Mouse (Mus musculus) liver, embryonic 14.5 days (tissue): Measurements from ENCODE around the gene Pth1r. TPM values are rescaled to one million over a fixed set of nuclear protein-coding genes. Genes with fewer than 3 reads are reported as not detected.

Source experiments
- ATAC-seq: fragments of 200-750 bp; cut with Nextera tagmentation; 2 replicates; pipeline ENCODE4 v1.8.0; 2017; ENCODE audit warnings: moderate number of reproducible peaks, mild to moderate bottlenecking, moderate library complexity; ENCODE audit not compliant: insufficient read depth
- DNase-seq, 3 experiments: peaks; one replicate each; pipeline ENCODE4 v3.0.0-alpha.2; 2012 to 2013; ENCODE audit warnings: low read depth in 3 of 3, low spot score in 3 of 3
- H3K27ac ChIP-seq: fragments of 300-500 bp; sonication (generic); 2 replicates; pipeline ENCODE4 v1.5.1; 2014; ENCODE audit warnings: moderate library complexity, mild to moderate bottlenecking, control low read depth, inconsistent platforms
- H3K27me3 ChIP-seq: fragments of 300-500 bp; sonication (generic); 2 replicates; pipeline ENCODE4 v1.6.1; 2014; ENCODE audit warnings: mild to moderate bottlenecking, low read length, moderate library complexity; ENCODE audit not compliant: control insufficient read depth, insufficient read depth
- H3K36me3 ChIP-seq: fragments of 300-500 bp; sonication (generic); replicated peaks from 2 replicates; pipeline ENCODE4 v1.6.1; 2014; ENCODE audit warnings: low read depth; ENCODE audit not compliant: control insufficient read depth, insufficient read depth
- H3K4me1 ChIP-seq, 2 experiments: fragments of 200-500 bp in 1 of 2; fragments of 300-500 bp in 1 of 2; sonication (generic) in 1 of 2; replicated peaks; 2 replicates each; pipeline ENCODE4 v1.6.1; 2012 to 2014; ENCODE audit warnings: antibody characterized with exemption in 1 of 2, inconsistent platforms in 1 of 2, low read length in 1 of 2; ENCODE audit not compliant: control insufficient read depth in 2 of 2, insufficient read depth in 2 of 2
- H3K4me2 ChIP-seq: fragments of 300-500 bp; sonication (generic); 2 replicates; pipeline ENCODE4 v1.6.1; 2014; ENCODE audit warnings: low read depth, mild to moderate bottlenecking, control low read depth, moderate library complexity
- H3K4me3 ChIP-seq, 2 experiments: fragments of 200-500 bp in 1 of 2; fragments of 300-500 bp in 1 of 2; sonication (generic) in 1 of 2; 2 replicates each; pipeline ENCODE4 v1.5.1; 2012 to 2014; ENCODE audit warnings: low read depth in 2 of 2, low read length in 2 of 2, mild to moderate bottlenecking in 2 of 2, control low read depth in 1 of 2, inconsistent platforms in 1 of 2, moderate library complexity in 1 of 2; ENCODE audit not compliant: insufficient read depth in 1 of 2
- H3K9ac ChIP-seq: fragments of 300-500 bp; sonication (generic); replicated peaks from 2 replicates; pipeline ENCODE4 v1.6.1; 2014; ENCODE audit warnings: mild to moderate bottlenecking, control low read depth, moderate library complexity
- H3K9me3 ChIP-seq: fragments of 300-500 bp; sonication (generic); 2 replicates; pipeline ENCODE4 v1.6.1; 2016; ENCODE audit warnings: low read length, mixed read lengths; ENCODE audit not compliant: control insufficient read depth
- CTCF ChIP-seq: IDR thresholded peaks from 2 replicates; pipeline ENCODE4 v1.5.1; 2016; ENCODE audit warnings: antibody characterized with exemption, low read depth, control low read depth
- EP300 ChIP-seq: IDR thresholded peaks from 2 replicates; pipeline ENCODE4 v1.6.1; 2016; ENCODE audit warnings: antibody characterized with exemption, low read depth
- WGBS: fragments of 180-500 bp; shearing (Covaris S2); extraction: QIAGEN DNeasy Blood & Tissue Kit; methylation state at CpG from one replicate; pipeline ENCODE4 v1.1.7; 2014; ENCODE audit not compliant: insufficient replicate concordance; 5-methylcytosine and 5-hydroxymethylcytosine counted together
- polyA plus RNA-seq, 2 experiments: library from polyadenylated mRNA; depleted of rRNA in 1 of 2; stranded (reverse) in 1 of 2; unstranded in 1 of 2; fragments of >200 nt; fragmentation: Nextera tagmentation in 1 of 2; extraction: Ambion mirVana in 1 of 2; gene quantifications; 2 replicates each; pipeline versions ENCODE4 v1.2.1 to v1.2.3; 2012 to 2014

Pth1r gene
- polyA plus RNA-seq, 2 experiments, result 2.0 to 3.4 TPM

DNA sequence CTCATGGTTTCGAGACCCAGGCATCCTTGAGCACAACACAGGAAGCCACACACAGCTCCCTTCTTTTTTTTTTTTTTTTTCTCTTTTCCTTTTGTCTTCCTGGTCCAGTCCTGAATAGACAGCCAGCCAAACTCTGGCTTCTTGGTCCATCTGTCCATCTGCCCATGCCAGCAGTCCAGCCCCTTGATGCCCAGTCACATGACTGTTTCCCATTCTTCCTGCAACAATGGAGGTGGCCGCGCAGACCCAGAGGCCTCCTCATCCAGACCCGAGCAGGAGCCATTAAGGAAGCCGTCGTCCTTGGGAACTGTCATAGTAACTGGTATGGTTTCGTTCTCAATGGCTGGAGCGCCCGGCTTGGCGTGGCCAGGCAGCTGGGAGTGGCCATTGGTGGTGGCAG is 24.9 kb downstream of the Pth1r start:
- H3K27ac ChIP-seq, result no peak overlapping the region
- no peak for DNase-seq
- H3K4me3 ChIP-seq, result no peak overlapping the region
- no peak overlapping the region for H3K4me2 ChIP-seq
- H3K9ac ChIP-seq, result no peak overlapping the region
- no peak for TF ChIP-seq EP300
- no peak for TF ChIP-seq CTCF
- H3K36me3 ChIP-seq, result no peaks in the 10 kb centered on the region
- 67% methylated on average over 10 of the region's 10 CpGs for WGBS
- no peak for ATAC-seq
- H3K27me3 ChIP-seq, result peaks cover 10% of the 10 kb centered on the region
- no peaks in the 10 kb centered on the region for H3K9me3 ChIP-seq
- H3K4me1 ChIP-seq, result no peaks in the 10 kb centered on the region

DNA sequence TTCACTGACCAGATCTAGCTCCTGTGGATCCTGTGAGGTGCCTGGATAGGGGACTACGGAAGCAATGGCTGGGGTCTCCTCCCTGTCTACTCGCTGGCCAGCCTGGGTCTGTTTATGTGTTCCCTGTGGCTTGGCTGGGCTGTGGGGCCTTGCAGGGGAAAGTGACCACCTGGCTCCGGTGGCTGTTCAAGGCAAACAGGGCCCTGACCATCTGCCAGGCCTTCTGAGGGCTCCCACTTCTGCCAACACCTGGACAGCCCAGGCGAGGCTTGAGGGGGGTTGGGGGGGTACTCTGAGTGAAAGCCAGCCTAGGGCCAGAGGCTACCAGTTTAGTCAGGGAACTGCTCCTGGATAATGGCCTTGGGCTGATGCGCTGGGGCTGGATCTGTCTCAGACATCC is 27.0 kb downstream of the Pth1r start:
- Histone ChIP-seq H3K4me2 (no peak overlapping the region), H3K9me3 (no peaks in the 10 kb centered on the region), H3K27me3 (no peaks in the 10 kb centered on the region), H3K4me3 (no peak overlapping the region), H3K4me1 (no peaks in the 10 kb centered on the region), H3K9ac (no peak overlapping the region), H3K27ac (no peak overlapping the region), H3K36me3 (no peaks in the 10 kb centered on the region; the same call in 1 of the 2 replicates)
- ATAC-seq, result no peak
- no peak for TF ChIP-seq CTCF
- TF ChIP-seq EP300, result no peak
- DNase-seq, result no peak
- 54% methylated on average over 5 of the region's 5 CpGs for WGBS

DNA sequence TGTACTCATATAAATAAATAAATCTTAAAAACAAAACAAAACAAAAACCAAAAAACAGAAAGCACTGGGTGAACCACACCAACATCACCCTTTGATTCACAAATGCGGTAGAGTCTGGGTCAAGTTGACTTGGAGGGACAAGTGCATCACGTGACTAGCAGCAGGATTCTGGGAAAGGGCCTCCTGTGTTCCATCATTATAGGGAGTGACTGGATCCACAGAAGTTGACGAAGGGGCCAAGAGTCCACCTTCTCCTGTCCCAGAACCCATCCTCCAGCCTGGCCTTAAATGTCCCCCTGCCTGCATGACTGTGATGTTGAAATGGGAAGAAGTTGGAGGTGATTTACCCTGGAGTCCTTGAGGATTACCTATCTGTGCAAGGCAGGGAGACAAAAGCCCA is 28.1 kb downstream of the Pth1r start:
- H3K9ac ChIP-seq, result no peak overlapping the region
- no peak for DNase-seq
- H3K36me3 ChIP-seq, result no peaks in the 10 kb centered on the region; the same call in 1 of the 2 replicates
- 70% methylated on average over 3 of the region's 3 CpGs for WGBS
- TF ChIP-seq CTCF, result no peak
- TF ChIP-seq EP300, result no peak
- no peaks in the 10 kb centered on the region for H3K4me1 ChIP-seq
- H3K27me3 ChIP-seq, result no peaks in the 10 kb centered on the region
- no peak overlapping the region for H3K4me3 ChIP-seq
- H3K9me3 ChIP-seq, result no peaks in the 10 kb centered on the region
- H3K27ac ChIP-seq, result no peak overlapping the region
- no peak overlapping the region for H3K4me2 ChIP-seq
- ATAC-seq, result no peak

DNA sequence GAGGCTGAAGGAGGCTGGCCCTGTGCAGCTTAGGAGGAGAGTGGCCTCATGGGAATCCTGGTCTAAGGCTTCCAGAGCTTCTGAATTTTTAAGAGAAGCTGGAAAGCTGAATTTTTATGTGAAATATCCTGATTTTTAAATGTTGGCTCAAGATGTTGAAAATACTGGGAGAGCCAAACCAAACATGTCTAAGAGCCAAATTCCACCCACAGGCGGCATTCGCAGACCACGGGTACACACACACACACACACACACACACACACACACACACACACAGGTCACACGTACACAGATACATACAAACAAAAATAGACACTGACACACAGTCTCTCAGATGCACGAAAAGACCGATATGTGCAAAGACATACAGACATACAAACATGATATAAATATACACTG is 28.9 kb downstream of the Pth1r start:
- H3K4me2 ChIP-seq, result no peak overlapping the region
- no peak overlapping the region for H3K9ac ChIP-seq
- no peaks in the 10 kb centered on the region for H3K27me3 ChIP-seq
- no peaks in the 10 kb centered on the region for H3K9me3 ChIP-seq
- H3K4me1 ChIP-seq, result no peaks in the 10 kb centered on the region
- no peak for DNase-seq
- no peak overlapping the region for H3K4me3 ChIP-seq
- no peak for TF ChIP-seq CTCF
- TF ChIP-seq EP300, result no peak
- H3K27ac ChIP-seq, result no peak overlapping the region
- H3K36me3 ChIP-seq, result no peaks in the 10 kb centered on the region; the same call in 1 of the 2 replicates
- no peak for ATAC-seq
- WGBS, result 78% methylated on average over 6 of the region's 6 CpGs

DNA sequence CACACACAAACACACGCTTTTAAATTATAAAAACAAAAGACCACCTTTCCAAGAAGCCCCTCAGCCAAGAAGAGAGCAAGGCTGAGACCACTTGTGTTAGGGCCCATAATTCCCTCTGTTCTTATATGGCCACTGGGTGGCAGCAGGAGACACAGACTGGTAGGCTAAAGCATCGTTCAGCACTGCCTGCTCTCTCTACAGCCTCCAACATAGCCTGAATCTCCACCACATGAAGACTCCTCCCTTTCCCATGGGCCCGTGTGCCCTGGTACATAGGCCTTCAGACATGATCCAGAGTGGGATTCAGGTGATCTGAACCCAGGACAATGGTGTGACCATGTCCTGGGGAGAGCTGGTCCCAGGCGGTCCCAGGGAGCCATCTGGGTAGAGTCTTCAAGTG is 30.2 kb downstream of the Pth1r start:
- H3K27ac ChIP-seq, result no peak overlapping the region
- WGBS, result 26% methylated on average over 4 of the region's 4 CpGs
- no peaks in the 10 kb centered on the region; the same call in 1 of the 2 replicates for H3K36me3 ChIP-seq
- no peak overlapping the region for H3K9ac ChIP-seq
- ATAC-seq, result no peak
- no peak overlapping the region for H3K4me2 ChIP-seq
- no peaks in the 10 kb centered on the region for H3K27me3 ChIP-seq
- DNase-seq, result peak in 1 of 3 experiments; percentile 20
- no peaks in the 10 kb centered on the region for H3K9me3 ChIP-seq
- TF ChIP-seq EP300 (no peak), CTCF (peak; percentile 78)
- no peaks in the 10 kb centered on the region for H3K4me1 ChIP-seq
- H3K4me3 ChIP-seq, result no peak overlapping the region

DNA sequence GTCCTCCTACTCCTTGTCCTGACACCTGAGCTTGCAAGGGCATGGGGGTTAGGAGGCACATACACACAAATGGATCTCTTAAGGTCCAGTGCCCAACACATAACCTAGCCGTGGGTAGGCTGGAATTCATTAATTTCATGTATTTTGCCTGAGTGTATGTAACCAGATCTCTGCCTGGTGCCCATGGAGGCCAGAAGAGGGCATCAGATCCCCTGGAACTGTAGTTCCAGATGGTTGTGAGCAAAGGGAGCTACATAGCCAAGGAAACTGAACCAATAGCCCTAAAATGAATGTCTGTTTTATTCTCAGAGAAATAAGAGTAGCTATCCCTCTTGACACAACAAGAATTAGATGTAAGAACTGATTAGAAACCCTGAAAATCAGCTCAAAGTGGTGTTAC is 31.5 kb downstream of the Pth1r start:
- DNase-seq (no peak), ATAC-seq (no peak)
- no peak overlapping the region for H3K27ac ChIP-seq
- TF ChIP-seq EP300 (no peak), CTCF (no peak; the same call in 1 of the 2 replicates)
- WGBS, result 46% methylated on average over 1 of the region's 1 CpGs
- no peak overlapping the region for H3K9ac ChIP-seq
- H3K4me2 ChIP-seq, result no peak overlapping the region
- H3K4me3 ChIP-seq, result no peak overlapping the region
- no peaks in the 10 kb centered on the region for H3K9me3 ChIP-seq
- H3K27me3 ChIP-seq, result no peaks in the 10 kb centered on the region
- H3K4me1 ChIP-seq, result no peaks in the 10 kb centered on the region
- H3K36me3 ChIP-seq, result no peaks in the 10 kb centered on the region; the same call in 1 of the 2 replicates
